Mouse (Mus musculus): ENCODE results near the gene Armh3.

Gene Armh3

DNA sequence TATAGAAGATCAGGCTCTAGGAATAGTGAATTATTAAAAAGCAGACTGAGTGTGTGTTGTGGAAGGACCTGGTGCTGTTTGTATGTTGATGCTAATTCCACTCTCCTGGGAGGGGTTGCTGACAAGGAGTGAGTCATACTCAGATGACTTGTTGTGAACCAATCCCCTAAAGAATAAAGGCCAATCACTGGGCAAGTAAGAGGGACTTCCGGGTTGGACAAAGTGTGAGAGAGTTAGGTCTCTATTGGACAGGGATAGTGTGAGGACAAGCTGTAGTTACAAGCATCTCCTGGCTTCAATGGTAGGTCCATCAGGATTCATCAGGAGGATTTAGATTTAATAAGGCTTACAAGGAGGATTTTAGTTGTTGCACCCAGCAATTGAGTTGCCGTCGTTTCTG is 10.1 kb downstream of the Armh3 start:
- no peak for DNase-seq (ENCODE audit: low spot score)

- no peak for DNase-seq (ENCODE audit: low spot score)
Observed at GRCm38 (mm10) chr19:45984379-45984778, 13.9 kb downstream of the Armh3 start.

- DNase-seq (ENCODE audit: low spot score) = no peak
Observed at GRCm38 (mm10) chr19:45960770-45961169, 37.5 kb downstream of the Armh3 start.

GRCm38 (mm10) chr19:45956736-45957135 is 41.6 kb downstream of the Armh3 start:
- no peak for DNase-seq (ENCODE audit: low spot score)

- no peak for DNase-seq (ENCODE audit: low spot score)
Observed at GRCm38 (mm10) chr19:45953286-45953685, 45.0 kb downstream of the Armh3 start.

- no peak for DNase-seq (ENCODE audit: low spot score)
Observed at GRCm38 (mm10) chr19:45949236-45949635, 49.1 kb downstream of the Armh3 start.

- DNase-seq (ENCODE audit: low spot score) = no peak
Observed at GRCm38 (mm10) chr19:45947764-45948163, 50.5 kb downstream of the Armh3 start.

DNA sequence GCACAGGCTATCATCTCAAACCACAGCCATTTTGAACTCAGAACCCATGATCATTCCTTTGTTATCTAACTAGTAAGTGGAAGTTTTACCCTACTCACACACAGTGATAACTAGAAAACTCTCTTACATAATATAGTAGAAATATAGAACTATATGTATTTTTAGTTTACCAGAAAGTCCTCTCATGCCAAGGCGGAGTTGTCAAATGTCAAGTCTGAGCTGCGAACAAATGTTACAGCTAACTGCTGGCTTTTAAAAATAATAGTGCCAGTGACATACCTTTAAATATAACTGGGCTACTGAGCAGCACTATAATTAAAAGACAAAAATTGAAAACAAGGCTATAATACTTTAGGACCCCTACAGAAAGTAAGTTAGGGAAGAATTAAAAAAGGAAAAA is 51.0 kb downstream of the Armh3 start:
- no peak for DNase-seq (ENCODE audit: low spot score)

GRCm38 (mm10) chr19:45946541-45946940 is 51.7 kb downstream of the Armh3 start:
- DNase-seq (ENCODE audit: low spot score) = no peak

DNA sequence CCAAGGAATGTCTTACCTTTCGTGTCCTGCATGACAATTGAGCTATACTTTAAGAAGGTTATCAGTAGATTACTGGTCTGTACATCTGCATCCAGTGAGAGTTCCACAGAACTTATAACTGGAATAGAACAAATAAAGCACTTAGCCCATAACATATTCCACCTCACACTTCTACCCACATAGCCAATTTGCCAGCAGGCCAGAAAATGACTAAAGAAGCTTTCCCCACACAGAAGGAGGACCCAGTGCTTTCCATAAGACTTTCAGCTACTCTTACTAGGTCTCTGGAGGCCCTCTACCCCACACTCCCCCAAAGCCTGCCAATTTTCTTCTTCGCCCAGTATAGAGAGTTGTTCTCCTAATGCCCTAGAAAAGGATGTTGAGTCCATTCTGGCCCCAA is 52.3 kb downstream of the Armh3 start:
- no peak for DNase-seq (ENCODE audit: low spot score)

DNA sequence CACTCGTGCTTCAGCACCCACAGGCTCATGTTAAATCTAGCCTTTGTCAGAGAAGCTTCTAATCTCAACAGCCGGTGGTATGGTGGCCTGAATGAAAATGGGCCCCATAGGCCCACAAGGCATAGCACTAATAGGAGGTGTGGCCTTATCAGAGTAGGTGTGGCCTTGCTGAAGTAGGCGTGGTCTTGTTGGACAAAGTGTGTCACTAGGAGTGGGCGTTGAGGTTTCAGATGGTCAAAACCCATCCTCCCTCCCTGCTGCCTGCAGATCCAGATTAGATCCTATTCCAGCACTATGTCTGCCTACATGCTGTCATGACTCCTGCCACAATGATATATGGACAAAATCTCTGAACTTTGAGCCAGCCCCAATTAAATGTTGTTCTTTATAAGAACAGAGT is 54.5 kb downstream of the Armh3 start:
- no peak for DNase-seq (ENCODE audit: low spot score)

GRCm38 (mm10) chr19:45938064-45938463 is 60.2 kb downstream of the Armh3 start:
- DNase-seq (ENCODE audit: low spot score) = no peak

DNA sequence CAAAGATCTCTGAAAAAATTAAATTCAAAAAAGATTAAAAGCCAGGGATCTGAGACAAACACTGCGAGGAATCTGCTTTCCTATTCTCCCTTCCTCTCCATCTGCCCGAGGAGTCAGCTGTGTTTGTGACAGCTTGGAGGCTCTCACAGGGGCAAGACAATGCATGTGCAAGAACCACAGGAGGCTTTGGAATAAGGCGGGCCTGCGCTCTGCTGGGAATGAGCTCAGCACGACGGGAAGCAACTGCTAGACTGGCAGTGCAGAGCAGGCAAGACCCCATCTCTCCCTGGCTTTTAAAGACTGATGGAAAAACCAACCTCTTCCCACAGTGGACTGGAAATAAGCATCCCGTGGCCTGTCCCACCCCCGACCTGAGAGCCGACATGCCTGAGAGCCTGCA is 60.8 kb downstream of the Armh3 start:
- no peak for DNase-seq (ENCODE audit: low spot score)

- no peak for DNase-seq (ENCODE audit: low spot score)
Observed at GRCm38 (mm10) chr19:45927236-45927635, 71.1 kb downstream of the Armh3 start.

DNA sequence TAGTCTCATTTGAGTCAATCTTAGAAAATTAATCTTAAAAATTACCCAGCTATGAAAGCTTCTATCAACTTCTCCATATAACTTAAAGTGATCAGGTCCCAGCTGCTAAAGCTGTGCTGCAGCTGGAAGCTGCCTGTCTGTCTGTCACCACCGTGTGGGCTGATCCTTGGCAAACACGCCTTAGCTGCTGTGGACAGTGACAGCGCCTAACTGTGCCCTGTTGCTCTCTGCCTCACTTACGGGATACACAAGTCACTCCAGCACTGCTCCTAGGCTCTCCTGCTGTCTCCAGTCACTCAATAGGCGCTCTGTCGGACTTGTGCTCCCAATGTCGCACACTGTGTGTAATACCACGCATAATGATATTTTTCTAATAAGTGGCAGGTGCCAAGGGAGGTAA is 71.9 kb downstream of the Armh3 start:
- no peak for DNase-seq (ENCODE audit: low spot score)

GRCm38 (mm10) chr19:45920299-45921090 is 77.8 kb downstream of the Armh3 start:
- DNase-seq (ENCODE audit: low spot score) = no peak

- no peak for DNase-seq (ENCODE audit: low spot score)
Observed at GRCm38 (mm10) chr19:45918406-45918805, 79.9 kb downstream of the Armh3 start.

DNA sequence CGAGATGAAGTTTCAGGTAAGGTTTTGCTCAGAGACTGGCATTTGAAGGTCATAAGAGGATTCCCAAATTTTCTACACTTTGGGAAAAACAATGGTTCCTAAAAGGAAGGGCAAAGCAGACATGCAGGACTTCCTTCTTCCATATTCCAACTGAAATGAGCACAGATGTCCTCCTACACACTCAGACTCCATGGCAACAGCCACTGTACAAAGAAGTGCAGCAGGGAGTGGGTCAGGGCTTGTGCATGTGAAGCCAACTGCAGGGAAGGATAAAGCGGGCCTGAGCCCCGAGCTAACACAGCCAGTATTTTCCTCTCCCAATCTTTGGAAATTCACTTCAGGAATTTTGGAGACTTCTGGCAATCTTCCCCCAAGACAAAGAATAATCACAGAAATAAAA is 80.4 kb downstream of the Armh3 start:
- no peak for DNase-seq (ENCODE audit: low spot score)

DNA sequence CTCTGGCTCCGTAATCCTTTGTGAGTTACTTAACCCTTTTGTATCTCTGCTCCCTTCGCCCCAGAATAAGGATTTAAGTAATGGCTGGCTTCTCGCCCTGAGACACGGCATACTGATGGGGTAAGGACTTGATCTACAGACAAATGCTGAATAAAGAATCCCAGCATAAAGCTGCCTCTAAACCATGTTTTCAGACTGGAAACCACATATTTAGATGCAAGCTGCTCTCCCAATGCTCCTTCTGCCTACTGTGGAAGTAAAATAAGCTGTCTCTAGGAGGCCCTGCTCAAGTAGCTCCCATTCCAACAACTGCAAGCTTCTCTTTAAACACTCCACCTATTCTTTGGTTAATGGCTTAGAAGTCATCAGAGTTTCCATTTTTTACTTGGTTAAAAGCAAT is 81.8 kb downstream of the Armh3 start:
- no peak for DNase-seq (ENCODE audit: low spot score)

DNA sequence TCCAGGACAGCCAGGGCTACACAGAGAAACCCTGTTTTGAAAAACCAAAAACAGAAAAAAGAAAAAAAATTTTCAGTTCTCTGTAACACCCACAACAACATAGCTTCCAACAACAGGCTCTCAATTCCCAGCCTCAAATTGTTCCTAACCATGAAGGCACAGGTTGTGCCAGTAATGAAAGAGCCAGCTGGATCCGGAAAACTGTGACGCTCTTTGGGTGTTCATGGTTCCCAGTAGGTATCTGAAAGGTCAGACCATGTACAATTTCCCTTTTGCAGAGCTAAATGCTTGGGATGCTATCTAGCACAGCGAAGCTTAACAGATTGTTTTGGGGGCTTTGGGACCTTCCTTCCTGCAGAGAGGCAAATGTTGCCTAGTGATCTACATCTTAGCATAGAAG is 82.3 kb downstream of the Armh3 start:
- DNase-seq (ENCODE audit: low spot score) = no peak

GRCm38 (mm10) chr19:45913036-45913435 is 85.3 kb downstream of the Armh3 start:
- DNase-seq (ENCODE audit: low spot score) = no peak

- DNase-seq (ENCODE audit: low spot score) = no peak
Observed at GRCm38 (mm10) chr19:45912376-45912775, 85.9 kb downstream of the Armh3 start.

GRCm38 (mm10) chr19:45911236-45912025 is 86.9 kb downstream of the Armh3 start:
- DNase-seq (ENCODE audit: low spot score) = no peak

DNA sequence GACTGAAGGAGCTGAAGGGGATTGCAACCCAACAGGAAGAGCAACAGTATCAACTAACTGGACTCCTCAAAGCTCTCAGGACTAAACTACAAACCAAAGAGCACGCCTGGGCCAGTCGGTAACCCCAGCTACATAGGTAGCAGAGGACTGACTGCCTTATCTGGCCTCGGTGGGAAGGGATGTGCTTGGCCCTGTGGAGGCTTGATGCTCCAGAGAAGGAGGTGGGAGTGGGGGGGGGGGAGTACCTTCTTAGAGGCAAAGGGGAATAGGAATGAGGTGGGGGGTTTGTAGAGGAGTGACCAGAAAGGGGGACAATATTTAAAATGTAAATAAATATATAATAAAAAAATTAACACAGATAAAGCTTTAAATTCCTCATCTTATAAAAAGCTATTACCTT is 90.0 kb downstream of the Armh3 start:
- no peak for DNase-seq (ENCODE audit: low spot score)

Measured in urinary bladder, postnatal 14 days (tissue).